Mouse (Mus musculus): ENCODE data around the gene Polk. TPM values are rescaled to one million over a fixed set of nuclear protein-coding genes. Genes with fewer than 3 reads are reported as not detected.

Polk gene
- total RNA-seq, 1 experiment from 2014 or later: 14.5 TPM

DNA sequence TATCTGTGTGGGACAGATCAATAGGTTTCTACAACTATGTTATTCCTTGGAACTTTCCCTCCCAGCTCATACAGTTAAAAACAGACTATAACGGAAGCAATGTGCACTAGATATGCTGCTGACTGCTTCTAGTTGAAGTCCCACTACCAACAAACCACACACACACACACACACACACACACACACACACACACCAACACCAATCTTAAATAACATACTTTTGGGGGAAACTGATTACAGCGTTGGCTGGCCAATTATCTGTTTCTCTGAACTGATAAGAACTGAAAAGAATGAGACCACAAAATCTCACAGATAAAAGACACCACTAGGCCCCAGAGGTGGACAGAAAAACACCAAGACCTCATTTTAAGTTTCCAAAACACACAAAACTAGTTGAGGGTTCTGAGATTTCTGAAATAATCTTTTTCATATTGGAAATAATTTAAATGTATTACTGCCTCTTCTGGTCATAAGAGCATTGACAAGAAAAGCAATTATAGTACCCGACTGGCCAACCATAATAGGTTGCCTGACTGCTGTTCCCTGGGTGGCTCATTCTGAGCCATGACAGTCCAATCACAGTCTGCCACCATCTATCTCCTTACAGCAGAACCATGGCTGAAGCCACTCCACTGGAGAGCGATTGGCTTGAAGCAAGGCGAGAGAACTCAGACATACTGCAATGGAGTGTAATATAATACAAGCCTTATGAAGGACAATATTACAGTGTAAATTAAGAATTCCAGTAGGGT lies 5.4 kb downstream of the Polk start:
- ATAC-seq (replicated peaks in 1 of 2; ENCODE audit: insufficient read depth in 1 of 2, low FRiP score in 2 of 2, low TSS enrichment in 1 of 2, low read depth in 1 of 2, poor library complexity in 2 of 2, severe bottlenecking in 2 of 2): no peak

DNA sequence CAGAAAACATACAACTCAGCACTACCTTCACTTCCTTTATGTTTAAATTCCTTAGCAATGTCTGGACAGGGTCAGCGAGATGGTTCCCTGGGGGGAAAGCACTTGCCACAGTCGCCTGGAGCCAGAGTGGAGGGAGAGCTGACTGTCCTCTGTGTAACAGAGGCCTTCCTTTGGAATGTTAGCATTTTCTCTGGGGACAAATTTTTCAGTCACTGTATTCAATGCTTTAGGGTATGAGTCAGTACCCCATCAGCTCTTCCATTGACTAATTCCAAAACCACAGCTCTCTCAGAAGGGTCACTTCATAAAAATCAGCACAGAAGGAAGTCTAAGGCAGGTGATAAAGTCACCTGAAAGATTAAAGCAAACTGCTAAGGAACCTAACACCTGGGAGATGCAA lies 8.6 kb downstream of the Polk start:
- no peak for ATAC-seq (replicated peaks in 1 of 2; ENCODE audit: insufficient read depth in 1 of 2, low FRiP score in 2 of 2, low TSS enrichment in 1 of 2, low read depth in 1 of 2, poor library complexity in 2 of 2, severe bottlenecking in 2 of 2)

DNA sequence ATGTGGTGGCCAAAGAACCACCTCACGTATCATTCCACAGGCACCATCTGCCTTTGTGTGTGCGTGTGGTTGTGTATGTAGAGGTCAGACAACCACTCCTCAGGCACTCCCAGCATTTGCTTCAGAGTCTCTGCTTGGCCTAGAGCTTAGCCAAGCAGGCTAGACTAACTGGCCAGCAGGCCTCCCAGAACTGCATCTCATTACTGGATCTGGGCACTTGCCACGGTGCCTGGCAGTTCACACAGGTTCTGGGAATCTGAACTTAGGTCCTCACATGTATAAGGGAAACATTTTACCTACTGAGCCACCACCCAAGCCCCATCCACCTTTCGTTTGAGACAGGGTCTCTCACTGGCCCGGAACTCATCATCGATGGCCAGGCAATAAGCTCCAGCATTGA lies 10.2 kb downstream of the Polk start:
- no peak for ATAC-seq (replicated peaks in 1 of 2; ENCODE audit: insufficient read depth in 1 of 2, low FRiP score in 2 of 2, low TSS enrichment in 1 of 2, low read depth in 1 of 2, poor library complexity in 2 of 2, severe bottlenecking in 2 of 2)

DNA sequence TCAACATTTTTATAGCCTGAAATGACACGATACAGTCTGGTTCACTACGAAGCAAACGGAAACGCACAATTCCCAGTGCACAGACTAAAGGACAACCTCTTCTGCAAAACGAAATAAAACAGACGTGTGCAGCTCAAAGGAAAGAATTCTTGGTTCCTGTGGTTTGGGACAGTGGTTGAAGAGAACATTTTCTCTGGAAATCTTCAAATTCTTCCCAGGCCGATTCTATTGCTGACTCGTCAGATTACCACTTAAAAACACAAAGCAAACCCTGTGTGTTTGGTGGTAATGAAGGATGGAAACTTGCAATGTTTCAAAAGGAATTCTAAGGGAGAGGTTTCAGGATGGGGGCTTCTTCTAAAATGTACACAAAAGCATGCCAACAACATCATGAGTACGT lies 12.3 kb downstream of the Polk start:
- ATAC-seq (replicated peaks in 1 of 2; ENCODE audit: insufficient read depth in 1 of 2, low FRiP score in 2 of 2, low TSS enrichment in 1 of 2, low read depth in 1 of 2, poor library complexity in 2 of 2, severe bottlenecking in 2 of 2): no peak

DNA sequence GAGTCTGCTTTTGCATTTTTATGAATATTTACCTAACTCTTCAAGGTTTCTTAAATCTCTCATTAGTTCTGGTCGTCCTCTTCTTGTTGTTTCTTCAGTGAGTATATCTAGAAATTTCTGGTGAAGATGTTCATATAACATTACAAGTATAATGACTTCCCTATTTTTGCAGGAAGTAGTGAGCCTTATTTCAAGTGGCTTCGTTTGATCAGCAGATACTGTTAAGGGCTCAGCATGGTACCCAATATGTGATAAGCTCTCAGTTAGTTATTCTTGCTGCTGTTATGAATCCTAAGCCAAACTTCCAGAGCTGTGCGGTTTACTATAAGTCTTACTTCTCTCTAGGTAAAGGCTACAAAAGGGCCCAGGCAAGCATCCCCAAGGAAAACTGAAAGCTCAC lies 12.8 kb downstream of the Polk start:
- ATAC-seq (replicated peaks in 1 of 2; ENCODE audit: insufficient read depth in 1 of 2, low FRiP score in 2 of 2, low TSS enrichment in 1 of 2, low read depth in 1 of 2, poor library complexity in 2 of 2, severe bottlenecking in 2 of 2): no peak

DNA sequence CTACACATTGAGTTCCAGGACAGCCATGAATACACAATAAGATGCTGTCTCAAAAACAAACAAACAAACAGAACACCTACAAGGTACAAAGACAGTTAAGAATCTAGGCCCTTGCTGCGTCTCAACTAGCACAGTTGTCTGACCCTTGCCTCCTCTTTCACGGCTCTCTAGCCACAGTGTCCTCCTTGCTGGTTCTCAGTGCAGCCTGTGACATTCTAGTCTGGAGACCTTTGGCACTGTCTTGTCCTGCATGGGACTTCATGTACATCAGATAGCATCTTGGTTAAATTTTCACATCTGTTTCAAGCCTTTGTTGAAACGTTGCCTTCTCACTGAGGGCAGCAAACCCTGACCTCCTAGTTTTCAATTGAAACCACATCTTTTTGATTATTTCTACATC lies 13.6 kb downstream of the Polk start:
- no peak for ATAC-seq (replicated peaks in 1 of 2; ENCODE audit: insufficient read depth in 1 of 2, low FRiP score in 2 of 2, low TSS enrichment in 1 of 2, low read depth in 1 of 2, poor library complexity in 2 of 2, severe bottlenecking in 2 of 2)

DNA sequence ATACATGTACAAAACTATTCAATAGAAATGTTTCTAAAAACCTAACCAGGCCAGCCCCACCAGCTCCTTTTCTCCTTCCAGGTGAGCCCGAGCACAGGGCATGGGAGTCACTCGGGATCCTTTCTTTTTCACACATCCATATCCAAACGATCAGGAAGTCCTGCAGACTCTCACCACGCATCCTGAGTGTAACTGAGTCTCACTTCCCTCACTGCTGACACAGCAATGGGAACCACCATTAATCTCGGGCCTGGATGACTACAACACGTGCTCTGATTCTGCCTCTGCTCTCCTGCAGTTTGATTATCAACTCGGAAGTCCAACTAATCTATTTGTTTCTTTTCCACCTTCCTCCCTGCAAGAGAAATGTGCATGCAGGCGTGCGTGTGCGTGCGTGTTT lies 14.5 kb downstream of the Polk start:
- no peak for ATAC-seq (replicated peaks in 1 of 2; ENCODE audit: insufficient read depth in 1 of 2, low FRiP score in 2 of 2, low TSS enrichment in 1 of 2, low read depth in 1 of 2, poor library complexity in 2 of 2, severe bottlenecking in 2 of 2)

DNA sequence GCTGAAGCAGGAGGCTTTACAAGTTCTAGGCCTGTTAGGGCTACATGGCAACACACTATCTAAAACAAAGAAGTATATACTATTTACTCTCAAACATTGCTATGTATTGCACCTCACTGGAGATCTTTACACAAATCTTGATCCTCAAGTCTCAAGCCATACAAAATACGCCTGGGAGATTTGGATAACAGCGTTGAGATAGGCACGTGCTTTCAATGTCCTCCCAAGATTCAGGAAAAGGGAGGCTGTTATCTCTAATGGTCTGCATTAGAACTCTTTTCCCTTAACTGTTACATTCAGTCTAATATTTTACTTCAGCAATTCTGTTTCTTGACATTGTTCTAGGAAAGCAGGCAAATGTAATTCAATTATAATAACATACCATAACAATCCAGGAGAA lies 15.4 kb downstream of the Polk start:
- ATAC-seq (replicated peaks in 1 of 2; ENCODE audit: insufficient read depth in 1 of 2, low FRiP score in 2 of 2, low TSS enrichment in 1 of 2, low read depth in 1 of 2, poor library complexity in 2 of 2, severe bottlenecking in 2 of 2): no peak

DNA sequence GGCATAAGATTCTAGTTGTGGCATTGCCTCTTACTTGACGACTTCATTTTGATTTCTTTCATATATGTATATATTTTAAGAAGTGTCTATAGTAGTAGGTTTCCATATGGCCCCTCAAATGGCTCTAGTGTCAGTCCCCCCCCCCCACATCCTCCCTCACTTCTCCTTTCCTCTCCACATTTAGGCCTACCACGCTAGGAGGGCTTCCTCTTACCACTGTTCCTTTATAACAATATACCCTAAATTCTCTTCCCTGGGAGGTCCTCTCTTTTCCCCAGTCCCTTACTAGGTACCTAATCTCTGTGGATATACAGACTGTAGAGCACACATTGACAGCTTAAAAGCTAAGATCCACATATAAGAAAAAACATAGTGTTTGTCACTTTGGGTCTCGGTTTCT lies 21.1 kb downstream of the Polk start:
- no peak for ATAC-seq (replicated peaks in 1 of 2; ENCODE audit: insufficient read depth in 1 of 2, low FRiP score in 2 of 2, low TSS enrichment in 1 of 2, low read depth in 1 of 2, poor library complexity in 2 of 2, severe bottlenecking in 2 of 2)

DNA sequence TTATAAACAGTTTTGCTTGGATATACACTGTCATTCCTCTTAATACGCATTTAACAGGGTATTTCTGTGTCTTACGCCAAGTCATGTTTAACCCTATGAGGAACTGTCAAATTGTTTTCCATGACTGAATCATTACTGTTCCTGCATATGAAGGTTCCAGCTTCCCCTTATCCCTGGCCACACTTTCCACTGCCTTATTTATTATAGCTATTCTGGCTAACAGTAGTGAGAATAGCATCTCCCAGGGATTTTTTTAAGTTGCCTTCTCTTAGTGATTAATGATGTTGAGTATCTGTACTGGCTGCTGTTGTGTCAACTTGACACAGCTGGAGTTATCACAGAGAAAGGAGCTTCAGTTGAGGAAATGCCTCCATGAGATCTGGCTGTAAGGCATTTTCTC lies 25.0 kb downstream of the Polk start:
- no peak for ATAC-seq (replicated peaks in 1 of 2; ENCODE audit: insufficient read depth in 1 of 2, low FRiP score in 2 of 2, low TSS enrichment in 1 of 2, low read depth in 1 of 2, poor library complexity in 2 of 2, severe bottlenecking in 2 of 2)

DNA sequence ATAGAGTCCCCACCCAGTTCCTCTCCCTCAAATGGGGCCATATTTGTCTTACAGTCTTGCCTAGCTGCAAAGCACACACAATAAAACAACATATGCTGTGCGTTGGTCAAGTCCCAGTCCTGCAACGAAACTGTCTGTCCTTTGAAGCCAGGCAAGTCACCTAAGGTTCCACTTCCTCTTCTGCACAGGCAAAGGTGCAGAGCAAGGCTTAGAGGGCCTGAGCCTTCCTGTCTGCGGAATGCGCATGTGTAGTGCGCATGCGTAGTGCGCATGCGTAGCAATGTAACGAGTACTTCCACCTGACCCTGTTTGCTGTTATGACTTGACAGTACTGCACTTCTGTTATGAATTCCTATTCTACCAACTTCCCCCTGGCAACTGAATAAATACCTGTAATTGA lies 26.1 kb downstream of the Polk start:
- ATAC-seq (replicated peaks in 1 of 2; ENCODE audit: insufficient read depth in 1 of 2, low FRiP score in 2 of 2, low TSS enrichment in 1 of 2, low read depth in 1 of 2, poor library complexity in 2 of 2, severe bottlenecking in 2 of 2): peak in 1 of 2 experiments; percentile 27; a peak in 1 of 4 replicates

DNA sequence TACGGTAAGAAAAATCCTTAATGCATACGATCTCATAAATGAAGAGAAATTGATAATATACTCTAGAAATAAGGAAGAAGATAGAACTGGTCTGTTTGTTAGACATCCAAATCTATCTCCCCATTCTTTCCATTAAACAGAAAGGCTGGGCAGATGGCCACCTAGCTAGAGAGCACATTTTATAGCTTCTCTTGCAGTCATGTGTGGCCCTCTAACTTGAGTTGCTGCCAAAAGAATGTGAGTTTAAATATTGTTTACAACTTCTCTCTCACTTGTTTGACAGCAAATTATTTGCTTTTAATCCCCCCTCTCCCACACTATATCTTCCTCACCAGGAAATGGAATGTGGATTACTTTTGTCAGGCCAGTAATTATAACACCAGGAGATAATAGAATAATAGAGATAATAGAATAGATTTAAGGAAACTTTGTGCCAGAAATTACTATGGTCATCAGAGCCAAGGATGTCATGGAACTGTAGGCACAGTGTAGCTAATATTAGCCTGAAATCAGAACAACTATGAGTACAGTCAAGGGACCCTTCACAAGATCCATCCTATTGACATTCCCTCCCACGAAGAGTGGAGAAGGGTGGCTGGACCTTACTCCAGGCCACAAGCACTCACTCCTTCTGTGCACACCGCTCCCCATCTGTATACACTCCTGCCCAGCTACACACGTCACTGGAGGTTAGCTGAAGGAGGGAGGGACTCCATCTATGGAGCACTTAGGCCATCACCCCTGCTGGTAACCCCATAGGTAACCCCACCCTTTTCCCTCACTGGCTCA lies 28.0 kb downstream of the Polk start:
- no peak for ATAC-seq (replicated peaks in 1 of 2; ENCODE audit: insufficient read depth in 1 of 2, low FRiP score in 2 of 2, low TSS enrichment in 1 of 2, low read depth in 1 of 2, poor library complexity in 2 of 2, severe bottlenecking in 2 of 2)

DNA sequence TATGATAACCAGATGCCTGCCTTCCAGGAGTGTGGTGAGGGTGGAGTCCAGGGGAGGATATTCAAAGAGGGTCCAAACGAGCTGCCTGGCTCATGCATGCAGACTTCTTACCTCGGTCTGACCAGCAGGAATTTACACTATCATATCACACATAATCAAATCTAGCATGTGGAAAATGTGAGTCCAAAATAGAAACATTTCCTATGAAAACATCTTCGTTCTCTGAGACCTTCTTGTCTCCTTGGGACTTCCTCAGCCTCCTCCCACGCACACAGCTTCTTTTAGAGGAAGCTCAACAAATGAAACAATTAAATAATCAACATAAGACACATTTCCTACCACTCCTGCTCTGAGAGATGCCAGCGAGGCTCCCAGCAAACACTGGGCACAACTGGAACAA lies 30.5 kb downstream of the Polk start:
- ATAC-seq (replicated peaks in 1 of 2; ENCODE audit: insufficient read depth in 1 of 2, low FRiP score in 2 of 2, low TSS enrichment in 1 of 2, low read depth in 1 of 2, poor library complexity in 2 of 2, severe bottlenecking in 2 of 2): no peak

DNA sequence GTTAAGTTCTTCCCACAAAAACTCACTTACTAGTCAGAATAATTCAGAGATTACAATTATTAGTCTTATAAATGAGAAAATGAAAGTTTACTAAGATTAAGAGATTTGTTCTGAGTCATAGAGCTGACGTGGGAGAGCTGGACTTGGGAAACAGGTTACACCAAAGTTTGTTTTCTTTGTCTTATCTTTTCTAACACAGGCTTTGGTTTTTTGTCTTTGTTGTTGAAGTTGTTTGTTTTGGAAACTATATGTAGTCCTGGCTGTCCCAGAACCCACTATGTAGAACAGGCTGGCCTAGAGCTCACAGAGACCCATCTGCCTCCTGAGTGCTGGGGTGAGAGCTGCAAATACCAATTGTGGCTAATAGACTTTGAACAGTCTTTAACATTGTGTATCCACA lies 31.1 kb downstream of the Polk start:
- no peak for ATAC-seq (replicated peaks in 1 of 2; ENCODE audit: insufficient read depth in 1 of 2, low FRiP score in 2 of 2, low TSS enrichment in 1 of 2, low read depth in 1 of 2, poor library complexity in 2 of 2, severe bottlenecking in 2 of 2)

DNA sequence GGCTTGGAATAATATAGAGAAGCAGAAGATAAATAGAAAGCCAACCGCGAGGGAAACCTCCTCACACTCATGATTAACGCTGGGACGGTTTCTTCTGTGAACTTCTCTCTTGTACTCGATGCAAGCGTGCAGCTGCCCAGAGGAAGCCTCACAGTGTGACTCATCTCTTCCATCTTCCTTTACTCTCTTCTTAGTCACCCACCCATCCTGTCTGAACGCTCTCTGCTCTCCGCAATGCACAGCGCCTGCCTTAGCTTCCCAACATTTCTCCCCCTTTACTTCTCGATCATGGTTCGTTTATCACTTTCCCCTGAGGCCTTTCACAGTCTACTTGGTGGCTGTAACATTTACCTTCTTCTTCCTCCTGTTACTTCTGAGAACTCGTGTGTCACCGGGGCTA lies 31.7 kb downstream of the Polk start:
- ATAC-seq (replicated peaks in 1 of 2; ENCODE audit: insufficient read depth in 1 of 2, low FRiP score in 2 of 2, low TSS enrichment in 1 of 2, low read depth in 1 of 2, poor library complexity in 2 of 2, severe bottlenecking in 2 of 2): peak; percentile 18 to 65; a peak in 1 of 4 replicates

DNA sequence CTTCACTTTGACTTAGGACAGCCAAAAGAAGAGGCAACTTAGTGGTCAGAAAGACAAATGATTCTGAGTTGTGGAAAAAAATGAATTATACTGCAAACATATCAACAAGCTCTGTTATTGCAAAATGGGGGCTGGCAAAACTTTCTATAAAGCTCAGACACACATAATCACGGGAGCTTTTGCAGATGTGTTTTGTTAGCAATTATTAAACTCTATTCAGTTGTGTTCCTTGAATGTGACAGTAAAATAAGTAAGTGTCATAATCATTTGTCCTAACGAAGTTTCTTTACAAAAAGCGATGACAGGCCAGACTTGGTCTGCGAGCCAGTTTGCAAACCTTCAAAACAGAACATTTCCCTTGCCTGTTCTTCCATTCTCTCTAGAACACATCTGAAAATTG lies 34.8 kb downstream of the Polk start:
- no peak for ATAC-seq (replicated peaks in 1 of 2; ENCODE audit: insufficient read depth in 1 of 2, low FRiP score in 2 of 2, low TSS enrichment in 1 of 2, low read depth in 1 of 2, poor library complexity in 2 of 2, severe bottlenecking in 2 of 2)

DNA sequence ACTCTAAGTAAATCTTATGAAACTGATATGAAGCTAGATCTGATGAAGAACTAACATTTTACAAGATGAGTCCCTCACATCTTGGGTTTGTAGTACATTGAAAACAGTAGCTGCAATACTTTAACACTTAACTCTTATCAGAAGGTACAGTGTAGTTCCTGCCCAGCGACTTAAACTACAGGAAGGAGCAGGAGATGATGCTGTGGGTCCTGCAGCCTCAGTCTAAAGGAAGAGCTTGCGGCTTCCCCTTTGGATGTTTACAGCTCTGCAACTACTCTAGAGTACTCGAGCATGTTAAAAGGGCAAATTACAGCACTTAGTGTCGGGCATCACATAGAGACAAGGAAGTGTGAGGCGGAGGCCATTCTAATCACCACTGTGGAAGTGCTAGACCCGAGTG lies 36.1 kb downstream of the Polk start:
- peak; percentile 51 to 66 for ATAC-seq (replicated peaks in 1 of 2; ENCODE audit: insufficient read depth in 1 of 2, low FRiP score in 2 of 2, low TSS enrichment in 1 of 2, low read depth in 1 of 2, poor library complexity in 2 of 2, severe bottlenecking in 2 of 2)

DNA sequence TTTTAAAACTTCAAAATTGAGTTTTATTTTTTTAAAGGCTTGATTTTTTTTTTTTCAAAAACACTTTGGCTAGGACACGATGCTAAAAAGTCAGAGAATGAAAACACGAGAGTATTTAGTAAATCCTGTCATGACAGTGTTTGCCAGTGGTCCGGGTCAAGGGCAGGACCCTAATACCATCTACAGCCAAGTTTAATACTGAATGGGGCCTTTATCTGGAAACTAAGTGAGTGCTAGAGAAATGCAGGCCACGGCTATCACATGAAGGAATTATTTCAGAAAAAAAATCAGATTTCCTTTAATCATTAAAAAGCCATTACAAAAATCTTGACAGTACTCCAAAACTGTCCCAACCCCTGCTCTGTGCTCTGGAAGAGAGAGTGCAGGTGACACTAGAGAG lies 36.7 kb downstream of the Polk start:
- no peak for ATAC-seq (replicated peaks in 1 of 2; ENCODE audit: insufficient read depth in 1 of 2, low FRiP score in 2 of 2, low TSS enrichment in 1 of 2, low read depth in 1 of 2, poor library complexity in 2 of 2, severe bottlenecking in 2 of 2)

DNA sequence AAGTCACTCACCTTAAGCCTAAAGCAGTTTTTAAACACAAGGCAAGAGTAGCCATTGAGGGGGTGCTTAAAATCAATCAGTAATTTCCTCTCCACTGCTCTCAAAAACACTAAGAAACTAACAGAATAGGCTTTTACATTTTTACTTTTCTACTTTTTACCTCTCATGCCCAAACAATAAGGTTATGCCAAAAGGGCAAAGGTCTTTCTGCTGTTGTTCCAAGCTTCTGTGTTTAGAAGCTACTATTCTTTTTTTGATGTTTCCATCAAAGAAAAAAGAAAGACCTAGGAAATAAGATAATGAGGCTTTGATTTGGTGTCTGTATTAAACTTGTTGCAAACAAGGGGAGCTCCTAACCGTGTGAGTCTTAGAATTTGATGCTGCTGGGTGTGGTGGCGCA lies 42.5 kb downstream of the Polk start:
- ATAC-seq (replicated peaks in 1 of 2; ENCODE audit: insufficient read depth in 1 of 2, low FRiP score in 2 of 2, low TSS enrichment in 1 of 2, low read depth in 1 of 2, poor library complexity in 2 of 2, severe bottlenecking in 2 of 2): no peak

Measured in hematopoietic stem cell, adult 5-6 weeks (primary cell).